Mouse (Mus musculus) embryo, embryonic 11 days (tissue): ENCODE measurements around the gene Ran.
"Not testable (repeated sequence)": the region's sequence is repeated elsewhere in the genome, so short reads cannot be mapped to it uniquely, and the experiment has no call there.

ENCODE experiments used
- DNase-seq: peaks from one replicate; pipeline ENCODE4 v3.0.0-alpha.2; 2015

Gene Ran

GRCm38 (mm10) chr5:129019497-129020299, at the start of gene Ran:
Gene Ran (plus strand): TSS chr5:129020069.
- DNase-seq, result peak; percentile 99

GRCm38 (mm10) chr5:128970878-128971277, 49.0 kb upstream of the Ran start:
- no peak for DNase-seq

- DNase-seq, result peak; percentile 84
Observed at GRCm38 (mm10) chr5:128971298-128971697, 48.6 kb upstream of the Ran start.

- DNase-seq, result peak; percentile 69
Observed at GRCm38 (mm10) chr5:128976266-128976665, 43.6 kb upstream of the Ran start.

GRCm38 (mm10) chr5:128977466-128977865, 42.4 kb upstream of the Ran start:
- not testable (repeated sequence) for DNase-seq

GRCm38 (mm10) chr5:128978957-128979356, 40.9 kb upstream of the Ran start:
- DNase-seq, result no peak

- no peak for DNase-seq
Observed at GRCm38 (mm10) chr5:128980857-128981256, 39.0 kb upstream of the Ran start.

- peak; percentile 67 for DNase-seq
Observed at GRCm38 (mm10) chr5:128981607-128982006, 38.3 kb upstream of the Ran start.

- DNase-seq, result no peak
Observed at GRCm38 (mm10) chr5:128984536-128984935, 35.3 kb upstream of the Ran start.

- DNase-seq, result no peak
Observed at GRCm38 (mm10) chr5:128985946-128986345, 33.9 kb upstream of the Ran start.

- DNase-seq, result no peak
Observed at GRCm38 (mm10) chr5:128987141-128987954, 32.5 kb upstream of the Ran start.

- peak; percentile 40 for DNase-seq
Observed at GRCm38 (mm10) chr5:129000706-129001468, 19.0 kb upstream of the Ran start.

GRCm38 (mm10) chr5:129002571-129003011, 17.3 kb upstream of the Ran start:
- peak; percentile 8 for DNase-seq

- DNase-seq, result no peak
Observed at GRCm38 (mm10) chr5:129005416-129005815, 14.5 kb upstream of the Ran start.

GRCm38 (mm10) chr5:129006031-129006788, 13.7 kb upstream of the Ran start:
- no peak for DNase-seq

- DNase-seq, result no peak
Observed at GRCm38 (mm10) chr5:129007105-129007957, 12.5 kb upstream of the Ran start.

GRCm38 (mm10) chr5:129008008-129008407, 11.9 kb upstream of the Ran start:
- DNase-seq, result no peak

GRCm38 (mm10) chr5:129008412-129008826, 11.4 kb upstream of the Ran start, which contains the start of gene Stx2:
Gene Stx2 (minus strand): TSS chr5:129008574.
- DNase-seq, result peak; percentile 97

GRCm38 (mm10) chr5:129009577-129009976, 10.3 kb upstream of the Ran start:
- no peak for DNase-seq

- no peak for DNase-seq
Observed at GRCm38 (mm10) chr5:129010937-129011336, 8.9 kb upstream of the Ran start.

- no peak for DNase-seq
Observed at GRCm38 (mm10) chr5:129015020-129015419, 4.8 kb upstream of the Ran start.
